Mouse (Mus musculus): Measurements from ENCODE around the gene Ankmy2. TPM values are rescaled to one million over a fixed set of nuclear protein-coding genes. Genes with fewer than 3 reads are reported as not detected.

Ankmy2 gene
- 10 to 100 TPM; 44.6 to 45.5 TPM for total RNA-seq (2021)
- long read RNA-seq, experiment 1, transcript Ankmy2-201 (10 exons, 2,456 nt): major isoform, 24 of 30 reads
- long read RNA-seq, experiment 1, partial matches to known transcripts: 1 of 30 reads
- long read RNA-seq, experiment 1, other reads (novel, unspliced or antisense): 5 of 30 reads
- long read RNA-seq, experiment 2, transcript Ankmy2-201 (10 exons, 2,456 nt): major isoform, 44 of 56 reads
- long read RNA-seq, experiment 2, partial matches to known transcripts: 4 of 56 reads
- long read RNA-seq, experiment 2, other reads (novel, unspliced or antisense): 8 of 56 reads

- peak; percentile 70 to 84 for DNase-seq (ENCODE audit: low spot score in 2 of 2)
Observed at GRCm38 (mm10) chr12:36156637-36157303, at the start of gene Ankmy2. Ankmy2 (plus strand) TSS chr12:36157114.

GRCm38 (mm10) chr12:36108442-36108841 lies 48.5 kb upstream of the Ankmy2 start:
- DNase-seq (ENCODE audit: low spot score in 2 of 2): no peak

- no peak for DNase-seq (ENCODE audit: low spot score in 2 of 2)
Observed at GRCm38 (mm10) chr12:36110457-36110856, 46.5 kb upstream of the Ankmy2 start.

- no peak for DNase-seq (ENCODE audit: low spot score in 2 of 2)
Observed at GRCm38 (mm10) chr12:36111110-36111509, 45.8 kb upstream of the Ankmy2 start.

- no peak for DNase-seq (ENCODE audit: low spot score in 2 of 2)
Observed at GRCm38 (mm10) chr12:36112081-36112480, 44.8 kb upstream of the Ankmy2 start.

GRCm38 (mm10) chr12:36117161-36117560 lies 39.8 kb upstream of the Ankmy2 start:
- DNase-seq (ENCODE audit: low spot score in 2 of 2): no peak

GRCm38 (mm10) chr12:36119244-36119643 lies 37.7 kb upstream of the Ankmy2 start:
- no peak for DNase-seq (ENCODE audit: low spot score in 2 of 2)

- DNase-seq (ENCODE audit: low spot score in 2 of 2): no peak
Observed at GRCm38 (mm10) chr12:36126049-36126448, 30.9 kb upstream of the Ankmy2 start.

- DNase-seq (ENCODE audit: low spot score in 2 of 2): no peak
Observed at GRCm38 (mm10) chr12:36129826-36130225, 27.1 kb upstream of the Ankmy2 start.

- no peak for DNase-seq (ENCODE audit: low spot score in 2 of 2)
Observed at GRCm38 (mm10) chr12:36132254-36132653, 24.7 kb upstream of the Ankmy2 start.

- DNase-seq (ENCODE audit: low spot score in 2 of 2): no peak
Observed at GRCm38 (mm10) chr12:36132668-36133067, 24.2 kb upstream of the Ankmy2 start.

GRCm38 (mm10) chr12:36133547-36133946 lies 23.4 kb upstream of the Ankmy2 start:
- no peak for DNase-seq (ENCODE audit: low spot score in 2 of 2)

GRCm38 (mm10) chr12:36134111-36134510 lies 22.8 kb upstream of the Ankmy2 start:
- DNase-seq (ENCODE audit: low spot score in 2 of 2): no peak

- no peak for DNase-seq (ENCODE audit: low spot score in 2 of 2)
Observed at GRCm38 (mm10) chr12:36135409-36135808, 21.5 kb upstream of the Ankmy2 start.

- no peak for DNase-seq (ENCODE audit: low spot score in 2 of 2)
Observed at GRCm38 (mm10) chr12:36136285-36136684, 20.6 kb upstream of the Ankmy2 start.

- no peak for DNase-seq (ENCODE audit: low spot score in 2 of 2)
Observed at GRCm38 (mm10) chr12:36137192-36137591, 19.7 kb upstream of the Ankmy2 start.

- DNase-seq (ENCODE audit: low spot score in 2 of 2): no peak
Observed at GRCm38 (mm10) chr12:36140401-36140800, 16.5 kb upstream of the Ankmy2 start.

- no peak for DNase-seq (ENCODE audit: low spot score in 2 of 2)
Observed at GRCm38 (mm10) chr12:36146230-36147011, 10.5 kb upstream of the Ankmy2 start.

- DNase-seq (ENCODE audit: low spot score in 2 of 2): no peak
Observed at GRCm38 (mm10) chr12:36150265-36150664, 6.6 kb upstream of the Ankmy2 start.

- DNase-seq (ENCODE audit: low spot score in 2 of 2): no peak
Observed at GRCm38 (mm10) chr12:36150737-36151136, 6.2 kb upstream of the Ankmy2 start.

GRCm38 (mm10) chr12:36155141-36155641 lies 1.7 kb upstream of the Ankmy2 start:
- no peak for DNase-seq (ENCODE audit: low spot score in 2 of 2)

Measured in adrenal gland, postnatal 4 days (tissue).